Mouse (Mus musculus) myocyte (in vitro differentiated cells): ENCODE measurements around the gene Bicdl1. TPM values are rescaled to one million over a fixed set of nuclear protein-coding genes. Genes with fewer than 3 reads are reported as not detected.

Source experiments
- H3K27me3 ChIP-seq: one replicate; pipeline ENCODE4 v1.6.1; 2011; ENCODE audit not compliant: control insufficient read depth, insufficient read depth, insufficient read length
- H3K36me3 ChIP-seq: one replicate; pipeline ENCODE4 v1.6.1; 2011; ENCODE audit not compliant: control insufficient read depth, insufficient read depth
- H3K4me2 ChIP-seq: one replicate; pipeline ENCODE4 v1.6.1; 2011; ENCODE audit warnings: low read depth, control low read depth
- H3K4me3 ChIP-seq: one replicate; pipeline ENCODE4 v1.5.1; 2011; ENCODE audit warnings: mild to moderate bottlenecking, control low read depth, moderate library complexity
- H3K79me2 ChIP-seq: one replicate; pipeline ENCODE4 v1.6.1; 2011; ENCODE audit not compliant: control insufficient read depth, insufficient read depth
- H3ac ChIP-seq: one replicate; pipeline ENCODE4 v1.6.1; 2011; ENCODE audit not compliant: control insufficient read depth, insufficient read length
- CEBPB ChIP-seq: IDR thresholded peaks from 2 replicates; pipeline ENCODE4 v1.6.1; 2011; ENCODE audit warnings: mild to moderate bottlenecking, moderate library complexity; ENCODE audit not compliant: poor library complexity, insufficient read depth, severe bottlenecking
- E2F4 ChIP-seq: IDR thresholded peaks from one replicate; pipeline ENCODE4 v1.6.1; 2011; ENCODE audit warnings: mild to moderate bottlenecking, control low read depth, moderate library complexity; ENCODE audit not compliant: insufficient read depth
- MAX ChIP-seq: IDR thresholded peaks from one replicate; pipeline ENCODE4 v1.6.1; 2011; ENCODE audit warnings: low read depth, mild to moderate bottlenecking, control low read depth
- MYOD1 ChIP-seq, 3 experiments: IDR thresholded peaks; one replicate each; pipeline ENCODE4 v1.6.1; 2011; ENCODE audit warnings: control low read depth in 2 of 3, low read depth in 2 of 3, mild to moderate bottlenecking in 2 of 3, moderate library complexity in 1 of 3; ENCODE audit not compliant: insufficient read length in 2 of 3, control insufficient read depth in 1 of 3
- MYOG ChIP-seq, 3 experiments: IDR thresholded peaks; one replicate each; pipeline ENCODE4 v1.6.1; 2011; ENCODE audit warnings: control low read depth in 2 of 3, low read depth in 2 of 3, mild to moderate bottlenecking in 2 of 3; ENCODE audit not compliant: insufficient read length in 2 of 3, control insufficient read depth in 1 of 3, insufficient read depth in 1 of 3
- POLR2A ChIP-seq: IDR thresholded peaks from one replicate; pipeline ENCODE4 v1.6.1; 2011; ENCODE audit warnings: low read depth, mild to moderate bottlenecking, control low read depth, moderate library complexity; ENCODE audit not compliant: insufficient read length
- POLR2AphosphoS2 ChIP-seq: IDR thresholded peaks from one replicate; pipeline ENCODE4 v1.6.1; 2011; ENCODE audit warnings: low read depth, control low read depth; ENCODE audit not compliant: insufficient read length
- REST ChIP-seq: IDR thresholded peaks from one replicate; pipeline ENCODE4 v1.6.1; 2011; ENCODE audit warnings: mild to moderate bottlenecking, control low read depth, moderate library complexity; ENCODE audit not compliant: insufficient read depth, insufficient read length
- SRF ChIP-seq: IDR thresholded peaks from one replicate; pipeline ENCODE4 v1.6.1; 2011; ENCODE audit warnings: low read depth; ENCODE audit not compliant: control insufficient read depth, insufficient read length
- TCF12 ChIP-seq: IDR thresholded peaks from one replicate; pipeline ENCODE4 v1.6.1; 2011; ENCODE audit warnings: mild to moderate bottlenecking, control low read depth; ENCODE audit not compliant: poor library complexity, insufficient read depth, severe bottlenecking
- TCF3 ChIP-seq: IDR thresholded peaks from one replicate; pipeline ENCODE4 v1.6.1; 2011; ENCODE audit warnings: low read depth, control low read depth; ENCODE audit not compliant: insufficient read length
- USF1 ChIP-seq: IDR thresholded peaks from one replicate; pipeline ENCODE4 v1.6.1; 2011; ENCODE audit warnings: low read depth, mild to moderate bottlenecking, control low read depth, moderate library complexity
- polyA plus RNA-seq: library from polyadenylated mRNA; unstranded; fragments of >200 nt; fragmentation: generic; extraction: Trizol; gene quantifications from one replicate; pipeline ENCODE4 v1.2.1, GENCODE M21; 2012; ENCODE audit warnings: missing spikeins

Gene Bicdl1
- polyA plus RNA-seq, 1 experiment: 2.8 TPM

DNA sequence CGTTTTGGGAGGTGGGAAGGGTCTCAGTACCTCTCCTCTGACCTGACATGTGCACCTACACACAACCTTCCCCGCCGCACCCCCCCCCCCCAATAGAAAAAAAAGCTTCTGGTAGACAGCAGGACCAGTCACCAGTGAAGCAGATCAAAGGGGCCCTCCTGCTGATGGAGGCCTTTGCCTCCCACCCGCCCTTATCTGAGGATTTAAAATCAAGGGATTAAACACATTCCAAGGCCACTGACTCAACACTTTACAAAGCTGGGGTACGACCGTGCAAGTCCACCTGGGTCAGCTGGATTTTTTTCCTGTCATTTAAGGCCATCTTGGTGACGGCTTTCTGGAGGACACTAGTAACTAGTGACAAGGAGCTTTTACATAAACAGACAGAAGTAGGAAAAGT lies 63.5 kb downstream of the Bicdl1 start:
- TF ChIP-seq TCF3 (no peak), SRF (no peak), POLR2AphosphoS2 (no peak), TCF12 (no peak), MAX (no peak), POLR2A (no peak), USF1 (no peak), CEBPB (no peak), REST (no peak), MYOG (IDR thresholded peaks at IDR 0.05; ENCODE audit: control insufficient read depth in 1 of 3, insufficient read depth in 1 of 3, insufficient read length in 2 of 3, low read depth in 2 of 3) (no peak), E2F4 (no peak), MYOD1 (IDR thresholded peaks at IDR 0.05; ENCODE audit: control insufficient read depth in 1 of 3, insufficient read length in 2 of 3, low read depth in 2 of 3) (no peak)
- Histone ChIP-seq H3K4me2 (no peak overlapping the region), H3K36me3 (no peaks in the 10 kb centered on the region), H3ac (no peak overlapping the region), H3K79me2 (no peaks in the 10 kb centered on the region), H3K27me3 (peaks cover 84% of the 10 kb centered on the region), H3K4me3 (no peak overlapping the region)

DNA sequence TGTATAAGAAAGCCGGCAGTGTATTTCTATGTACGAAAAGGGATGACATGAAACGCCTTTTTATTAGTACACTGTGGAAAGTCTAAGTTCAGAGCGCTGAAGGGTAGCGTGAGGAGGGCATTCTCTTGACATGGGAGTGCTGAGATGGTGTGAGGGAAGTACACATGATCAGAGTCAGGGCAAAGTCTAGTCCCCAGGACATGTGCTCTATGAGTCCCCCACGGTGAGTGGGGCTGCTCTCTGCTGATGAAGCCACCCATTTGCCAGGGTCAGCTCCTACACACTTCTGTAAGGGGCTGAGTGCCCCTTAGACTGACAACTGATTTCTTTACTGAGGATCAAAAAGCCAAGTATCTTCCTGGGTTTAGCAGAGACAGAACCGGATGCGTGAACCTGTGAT lies 64.2 kb downstream of the Bicdl1 start:
- Histone ChIP-seq H3K27me3 (peaks cover 85% of the 10 kb centered on the region), H3K4me2 (no peak overlapping the region), H3ac (no peak overlapping the region), H3K4me3 (no peak overlapping the region), H3K79me2 (no peaks in the 10 kb centered on the region), H3K36me3 (no peaks in the 10 kb centered on the region)
- TF ChIP-seq SRF (no peak), E2F4 (no peak), TCF12 (no peak), MAX (no peak), REST (no peak), POLR2AphosphoS2 (no peak), USF1 (no peak), POLR2A (no peak), TCF3 (no peak), CEBPB (no peak), MYOD1 (IDR thresholded peaks at IDR 0.05; ENCODE audit: control insufficient read depth in 1 of 3, insufficient read length in 2 of 3, low read depth in 2 of 3) (no peak), MYOG (IDR thresholded peaks at IDR 0.05; ENCODE audit: control insufficient read depth in 1 of 3, insufficient read depth in 1 of 3, insufficient read length in 2 of 3, low read depth in 2 of 3) (no peak)

DNA sequence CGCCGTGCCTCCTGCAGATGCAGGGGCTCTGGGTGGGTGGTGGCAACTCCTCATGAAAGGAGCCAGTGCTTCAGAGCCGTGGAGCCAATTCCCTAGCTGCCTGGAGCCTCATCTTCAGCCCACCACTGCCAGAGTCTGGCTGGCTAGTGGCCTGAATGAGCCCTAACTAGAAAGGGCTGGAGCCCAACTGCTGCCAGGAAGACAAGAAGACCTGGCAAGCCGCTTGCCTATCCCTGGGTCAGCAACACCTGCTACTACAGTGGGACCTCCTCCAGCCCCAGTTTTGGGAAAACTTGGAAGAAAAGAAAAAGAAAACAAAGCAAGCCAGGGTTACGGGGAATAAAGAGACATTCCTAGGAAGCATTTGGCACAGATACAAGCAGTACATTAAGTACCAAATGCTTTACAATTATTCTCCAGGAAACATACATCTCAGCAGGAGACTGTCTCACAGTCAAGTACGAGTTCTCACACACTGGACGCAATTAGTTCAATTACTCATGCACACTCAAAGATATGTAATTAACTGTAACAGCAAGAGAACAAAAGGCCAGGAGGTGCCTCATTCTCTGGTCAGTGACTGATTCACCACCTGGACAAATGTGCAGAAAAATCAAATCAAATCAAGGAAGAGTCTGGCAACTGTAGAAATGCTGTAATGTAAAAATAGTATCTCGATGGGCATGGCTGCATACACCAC lies 64.9 kb downstream of the Bicdl1 start:
- Histone ChIP-seq H3K4me3 (no peak overlapping the region), H3K4me2 (no peak overlapping the region), H3K79me2 (no peaks in the 10 kb centered on the region), H3K27me3 (peaks cover 88% of the 10 kb centered on the region), H3ac (no peak overlapping the region), H3K36me3 (no peaks in the 10 kb centered on the region)
- TF ChIP-seq SRF (no peak), TCF12 (no peak), E2F4 (no peak), MYOD1 (IDR thresholded peaks at IDR 0.05; ENCODE audit: control insufficient read depth in 1 of 3, insufficient read length in 2 of 3, low read depth in 2 of 3) (no peak), MAX (no peak), REST (no peak), USF1 (no peak), POLR2AphosphoS2 (no peak), MYOG (IDR thresholded peaks at IDR 0.05; ENCODE audit: control insufficient read depth in 1 of 3, insufficient read depth in 1 of 3, insufficient read length in 2 of 3, low read depth in 2 of 3) (no peak), CEBPB (no peak), POLR2A (no peak), TCF3 (no peak)

DNA sequence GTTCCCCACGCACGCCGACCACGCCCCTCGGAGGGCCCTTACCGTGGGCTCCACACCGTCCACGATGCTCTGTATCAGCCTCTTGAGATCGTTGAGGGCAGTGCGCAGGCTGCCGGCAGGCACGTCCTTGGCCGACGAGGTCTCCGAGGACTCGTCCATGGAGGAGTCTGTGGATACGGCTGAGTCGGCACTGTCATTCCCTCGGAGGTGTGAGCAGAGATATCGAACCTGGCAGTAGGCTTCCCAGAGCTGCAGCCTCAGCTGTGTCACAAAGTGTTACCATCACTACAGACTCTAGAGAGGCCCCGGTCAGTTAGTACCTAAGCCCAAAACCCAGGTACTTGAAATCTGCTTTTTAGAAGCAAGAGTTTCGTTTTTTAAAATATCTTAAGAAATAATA lies 68.8 kb downstream of the Bicdl1 start:
- Histone ChIP-seq H3K79me2 (no peaks in the 10 kb centered on the region), H3ac (no peak overlapping the region), H3K36me3 (no peaks in the 10 kb centered on the region), H3K27me3 (peaks cover 68% of the 10 kb centered on the region), H3K4me3 (no peak overlapping the region), H3K4me2 (no peak overlapping the region)
- TF ChIP-seq MAX (no peak), SRF (no peak), MYOD1 (IDR thresholded peaks at IDR 0.05; ENCODE audit: control insufficient read depth in 1 of 3, insufficient read length in 2 of 3, low read depth in 2 of 3) (no peak)

DNA sequence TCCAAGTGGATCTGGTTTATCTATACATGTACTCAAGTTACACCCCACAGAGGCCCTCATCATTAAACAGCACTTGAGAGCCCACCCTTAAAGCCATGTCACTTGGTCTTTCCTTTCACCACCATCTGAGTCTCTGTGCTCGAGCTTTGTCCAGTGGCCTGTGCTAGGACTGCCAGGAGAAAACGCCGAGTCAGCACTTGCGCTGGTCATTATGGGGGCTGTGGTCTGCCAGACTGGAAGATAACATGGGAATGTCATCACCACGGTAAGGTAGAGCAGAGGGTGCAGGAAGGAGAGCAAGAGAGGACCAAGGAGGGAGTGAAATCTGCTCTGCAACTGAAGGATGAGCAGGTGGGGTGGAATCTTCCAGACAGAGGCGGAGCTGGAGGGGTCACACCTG lies 73.1 kb downstream of the Bicdl1 start:
- H3K27me3 ChIP-seq: peaks cover 36% of the 10 kb centered on the region
- no peak overlapping the region for H3K4me2 ChIP-seq
- H3K79me2 ChIP-seq: no peaks in the 10 kb centered on the region
- H3K36me3 ChIP-seq: no peaks in the 10 kb centered on the region
- no peak for TF ChIP-seq MAX
- TF ChIP-seq E2F4: no peak
- no peak for TF ChIP-seq MYOD1 (IDR thresholded peaks at IDR 0.05; ENCODE audit: control insufficient read depth in 1 of 3, insufficient read length in 2 of 3, low read depth in 2 of 3)
- TF ChIP-seq TCF3: no peak
- no peak for TF ChIP-seq POLR2AphosphoS2
- no peak for TF ChIP-seq MYOG (IDR thresholded peaks at IDR 0.05; ENCODE audit: control insufficient read depth in 1 of 3, insufficient read depth in 1 of 3, insufficient read length in 2 of 3, low read depth in 2 of 3)
- no peak for TF ChIP-seq POLR2A
- H3K4me3 ChIP-seq: no peak overlapping the region
- H3ac ChIP-seq: no peak overlapping the region
